Mouse (Mus musculus) lung, adult 2 months (tissue): ENCODE measurements around the gene Tmem140.

Experiments used
- CTCF ChIP-seq: fragments of 200-500 bp; IDR thresholded peaks from 2 replicates; pipeline ENCODE4 v1.5.1; 2011; ENCODE audit warnings: mild to moderate bottlenecking, low read length, control low read depth; ENCODE audit not compliant: insufficient read depth
- POLR2A ChIP-seq: fragments of 200-500 bp; IDR thresholded peaks from 2 replicates; pipeline ENCODE4 v1.6.1; 2011; ENCODE audit warnings: low read depth, mild to moderate bottlenecking, control low read depth, low read length, borderline replicate concordance; ENCODE audit errors: extremely low read depth

GRCm38 (mm10) chr6:34879101-34879740 lies 16.3 kb downstream of the Tmem140 start:
- no peak for TF ChIP-seq CTCF
- no peak for TF ChIP-seq POLR2A
